17 mouse cellular contexts compared by ENCODE assay signal in the genomic region with DNA sequence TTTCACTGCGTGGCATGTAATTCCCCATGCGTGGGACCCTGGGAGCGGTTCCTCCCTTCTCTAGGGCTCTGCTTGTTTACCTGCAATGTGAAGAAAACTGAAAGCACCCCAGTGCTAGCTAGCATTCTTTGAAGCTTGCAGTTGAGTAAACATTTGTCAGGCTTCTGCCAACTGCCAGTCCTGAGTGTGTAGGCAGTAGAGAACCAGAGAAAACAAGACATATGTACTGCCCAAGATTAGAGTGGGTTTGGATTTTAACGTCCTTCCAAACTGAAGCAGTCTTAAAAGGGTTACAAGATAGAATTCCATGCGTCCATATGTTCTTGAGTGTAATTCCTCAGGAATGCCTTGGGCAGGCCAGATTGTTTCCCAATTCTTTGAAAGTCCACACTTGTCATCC. TPM values are rescaled to one million over a fixed set of nuclear protein-coding genes. Genes with fewer than 3 reads are reported as not detected.
"Had no signal": no experiment of that assay in that cellular context is flagged by ENCODE, and none has a peak within 500 bp of the region (broad histone marks: within the 10 kb centered on the region; RNA-seq: fewer than 3 reads in every experiment).

No protein-coding gene starts in this region.

- H3K4me1 ChIP-seq: midbrain, embryonic 10.5 days; midbrain, embryonic 12.5 days had no signal

- H3K9me3 ChIP-seq: midbrain, embryonic 10.5 days; midbrain, embryonic 12.5 days; neural tube, embryonic 13.5 days; neural tube, embryonic 15.5 days had no signal

- H3K9ac ChIP-seq: liver, embryonic 14.5 days; midbrain, embryonic 12.5 days; neural tube, embryonic 13.5 days; neural tube, embryonic 15.5 days had no signal

- ATAC-seq: midbrain, embryonic 16.5 days had no signal

- H3K27me3 ChIP-seq: midbrain, embryonic 12.5 days; neural tube, embryonic 13.5 days; neural tube, embryonic 15.5 days had no signal

- H3K27ac ChIP-seq: liver, embryonic 14.5 days; midbrain, embryonic 10.5 days; midbrain, embryonic 12.5 days; neural tube, embryonic 13.5 days; neural tube, embryonic 15.5 days had no signal

- H3K4me2 ChIP-seq: midbrain, embryonic 12.5 days; neural tube, embryonic 13.5 days; neural tube, embryonic 15.5 days had no signal

- H3K4me3 ChIP-seq: midbrain, embryonic 10.5 days; midbrain, embryonic 12.5 days; myocyte; neural tube, embryonic 13.5 days; neural tube, embryonic 15.5 days had no signal

- DNase-seq: lung, adult 18-20 months; lung, postnatal 4 days; midbrain, embryonic 14.5 days; retina, postnatal 1 day; right cerebral cortex, adult 18-20 months; right cerebral cortex, postnatal 4 days; spleen, adult 18-20 months; thymus, adult 18-20 months; thymus, postnatal 14 days; thymus, postnatal 36 days had no signal

RNA-seq across cellular contexts. Expression of a gene that starts 17.6 kb away (rescaled TPM):
- polyA plus RNA-seq: myocyte had no signal
